Mouse (Mus musculus): ENCODE measurements around the gene Slfn8. TPM values are rescaled to one million over a fixed set of nuclear protein-coding genes. Genes with fewer than 3 reads are reported as not detected.
A peak's percentile ranks its signal among the peaks of the same experiment; 100 is the strongest.
"Not testable (repeated sequence)": the region's sequence is repeated elsewhere in the genome, so short reads cannot be mapped to it uniquely, and the experiment has no call there.

Gene Slfn8
- total RNA-seq, 2 experiments from 2014 or later = 0.34 to 0.39 TPM

- intact Hi-C loops (cut with DNase I) = no loop called here
- no peak for DNase-seq (ENCODE audit: low spot score in 2 of 2)
Measured at GRCm38 (mm10) chr11:83016093-83016492, 4.5 kb downstream of the Slfn8 start.

GRCm38 (mm10) chr11:83013356-83013755 lies 7.3 kb downstream of the Slfn8 start:
- intact Hi-C loops (cut with DNase I) = no loop called here
- DNase-seq (ENCODE audit: low spot score in 2 of 2) = no peak

- DNase-seq (ENCODE audit: low spot score in 2 of 2) = peak; percentile 19 to 22
- intact Hi-C loops (cut with DNase I) = no loop called here
Measured at GRCm38 (mm10) chr11:82991469-82992166, 29.0 kb downstream of the Slfn8 start, which contains the start of gene Slfn9. Gene Slfn9, minus strand, starts transcription at chr11:82991830.

- intact Hi-C loops (cut with DNase I); DNase-seq (ENCODE audit: low spot score in 2 of 2): not testable (repeated sequence)
Measured at GRCm38 (mm10) chr11:82990612-82991385, 29.8 kb downstream of the Slfn8 start.

- DNase-seq (ENCODE audit: low spot score in 2 of 2) = no peak
- intact Hi-C loops (cut with DNase I) = no loop called here
Measured at GRCm38 (mm10) chr11:82989357-82989756, 31.3 kb downstream of the Slfn8 start.

GRCm38 (mm10) chr11:82987621-82988020 lies 33.0 kb downstream of the Slfn8 start:
- intact Hi-C loops (cut with DNase I) = no loop called here
- DNase-seq (ENCODE audit: low spot score in 2 of 2) = no peak

DNA sequence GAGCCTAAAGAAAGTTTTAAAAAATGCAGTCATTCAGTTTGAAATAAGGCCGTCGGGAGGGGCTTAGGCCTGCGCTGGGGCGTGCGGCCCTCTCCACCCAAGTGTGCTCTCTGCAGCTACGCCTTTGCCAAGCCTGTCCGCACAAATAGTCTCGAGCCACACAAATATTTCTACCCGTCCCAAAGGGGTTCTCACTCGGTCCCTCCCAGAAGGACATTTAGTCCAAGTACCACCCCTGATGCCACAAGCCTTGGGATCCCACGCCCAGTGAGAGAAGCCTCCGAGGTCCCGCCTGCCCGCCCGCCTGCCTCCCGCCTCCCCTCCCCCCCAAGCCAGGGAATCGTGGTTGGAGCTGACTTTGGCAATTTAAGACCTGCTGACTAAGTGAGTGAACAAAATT lies 37.4 kb downstream of the Slfn8 start:
- no peak for DNase-seq (ENCODE audit: low spot score in 2 of 2)
- intact Hi-C loops (cut with DNase I) = no loop called here

GRCm38 (mm10) chr11:82982409-82982808 lies 38.2 kb downstream of the Slfn8 start:
- DNase-seq (ENCODE audit: low spot score in 2 of 2); intact Hi-C loops (cut with DNase I): not testable (repeated sequence)

DNA sequence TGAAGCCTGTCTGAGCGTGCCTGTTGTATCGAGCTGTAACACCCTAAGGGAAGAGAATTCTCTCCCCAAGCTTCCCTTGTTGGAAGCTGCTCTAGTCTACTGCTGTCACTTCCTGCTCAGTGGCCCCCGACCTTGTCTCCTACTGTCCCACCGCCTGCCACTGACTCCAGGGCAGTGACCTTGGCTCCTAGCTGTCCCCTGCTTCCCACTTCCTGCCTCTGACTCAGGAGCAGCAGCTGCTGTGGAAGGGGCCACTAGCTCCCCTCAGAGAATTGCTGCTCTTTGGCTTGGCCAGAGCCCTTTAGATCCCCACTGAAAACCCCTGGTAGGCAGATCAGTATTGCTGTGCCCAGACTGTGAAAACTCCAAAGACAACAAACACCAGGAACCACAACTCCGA lies 46.7 kb downstream of the Slfn8 start:
- intact Hi-C loops (cut with DNase I) = loop anchor here (5.0 kb wide), 1 partner anchor 73 kb away; no protein-coding TSS in a partner anchor
- DNase-seq (ENCODE audit: low spot score in 2 of 2) = no peak

- DNase-seq (ENCODE audit: low spot score in 2 of 2) = no peak
- intact Hi-C loops (cut with DNase I) = loop anchor here (5.0 kb wide), 1 partner anchor 76 kb away; no protein-coding TSS in a partner anchor
Measured at GRCm38 (mm10) chr11:82971590-82971974, 49.0 kb downstream of the Slfn8 start.

GRCm38 (mm10) chr11:82970712-82971589 lies 49.7 kb downstream of the Slfn8 start:
- intact Hi-C loops (cut with DNase I) = loop anchor here (5.0 kb wide), 1 partner anchor 76 kb away; no protein-coding TSS in a partner anchor
- no peak for DNase-seq (ENCODE audit: low spot score in 2 of 2)

GRCm38 (mm10) chr11:82962215-82962614 lies 58.4 kb downstream of the Slfn8 start:
- intact Hi-C loops (cut with DNase I) = no loop called here
- no peak for DNase-seq (ENCODE audit: low spot score in 2 of 2)

DNA sequence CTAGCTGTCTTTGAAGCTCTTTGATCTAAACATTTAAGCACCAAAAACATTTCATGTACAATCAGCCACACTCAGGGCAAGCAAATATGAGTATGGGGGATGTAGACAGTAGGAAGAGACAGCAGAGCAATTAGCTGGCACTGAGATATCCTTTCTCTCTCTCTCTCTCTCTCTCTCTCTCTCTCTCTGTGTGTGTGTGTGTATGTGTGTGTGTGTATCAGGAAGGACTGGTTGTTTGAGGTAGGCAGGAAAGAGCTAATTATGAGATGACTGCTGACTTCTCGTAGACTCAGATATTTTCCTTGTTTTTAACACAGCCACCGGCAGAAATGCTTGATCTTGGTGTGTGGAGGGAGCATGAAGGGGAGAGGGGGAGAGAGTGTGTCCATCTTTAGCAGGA lies 58.9 kb downstream of the Slfn8 start:
- DNase-seq (ENCODE audit: low spot score in 2 of 2) = no peak
- intact Hi-C loops (cut with DNase I) = no loop called here

GRCm38 (mm10) chr11:82959613-82960012 lies 61.0 kb downstream of the Slfn8 start:
- intact Hi-C loops (cut with DNase I) = loop anchor here (2.0 kb wide), 1 partner anchor 45 kb away; no protein-coding TSS in a partner anchor
- DNase-seq (ENCODE audit: low spot score in 2 of 2) = no peak

- intact Hi-C loops (cut with DNase I) = no loop called here
- DNase-seq (ENCODE audit: low spot score in 2 of 2) = no peak
Measured at GRCm38 (mm10) chr11:82956925-82957324, 63.7 kb downstream of the Slfn8 start.

DNA sequence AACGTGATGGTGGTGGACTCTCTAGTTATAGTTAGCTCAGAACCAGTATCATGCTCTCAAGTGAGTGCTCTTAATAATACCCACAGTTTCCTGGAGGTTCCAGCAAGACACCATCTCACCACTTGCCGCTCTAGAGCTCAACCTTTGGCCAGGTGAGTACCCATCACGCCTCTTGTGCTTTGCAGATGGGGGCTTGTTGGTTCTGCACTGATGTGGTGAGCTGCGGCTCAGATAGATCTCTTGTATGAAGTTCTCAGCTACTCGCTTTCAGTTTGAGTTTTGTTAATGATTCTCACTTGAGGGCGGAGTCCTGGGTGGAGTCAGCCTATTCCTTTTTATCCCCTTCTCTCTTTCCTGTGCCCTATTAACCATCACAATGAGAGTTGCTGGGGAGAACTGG lies 66.0 kb downstream of the Slfn8 start:
- intact Hi-C loops (cut with DNase I) = no loop called here
- DNase-seq (ENCODE audit: low spot score in 2 of 2) = no peak

DNA sequence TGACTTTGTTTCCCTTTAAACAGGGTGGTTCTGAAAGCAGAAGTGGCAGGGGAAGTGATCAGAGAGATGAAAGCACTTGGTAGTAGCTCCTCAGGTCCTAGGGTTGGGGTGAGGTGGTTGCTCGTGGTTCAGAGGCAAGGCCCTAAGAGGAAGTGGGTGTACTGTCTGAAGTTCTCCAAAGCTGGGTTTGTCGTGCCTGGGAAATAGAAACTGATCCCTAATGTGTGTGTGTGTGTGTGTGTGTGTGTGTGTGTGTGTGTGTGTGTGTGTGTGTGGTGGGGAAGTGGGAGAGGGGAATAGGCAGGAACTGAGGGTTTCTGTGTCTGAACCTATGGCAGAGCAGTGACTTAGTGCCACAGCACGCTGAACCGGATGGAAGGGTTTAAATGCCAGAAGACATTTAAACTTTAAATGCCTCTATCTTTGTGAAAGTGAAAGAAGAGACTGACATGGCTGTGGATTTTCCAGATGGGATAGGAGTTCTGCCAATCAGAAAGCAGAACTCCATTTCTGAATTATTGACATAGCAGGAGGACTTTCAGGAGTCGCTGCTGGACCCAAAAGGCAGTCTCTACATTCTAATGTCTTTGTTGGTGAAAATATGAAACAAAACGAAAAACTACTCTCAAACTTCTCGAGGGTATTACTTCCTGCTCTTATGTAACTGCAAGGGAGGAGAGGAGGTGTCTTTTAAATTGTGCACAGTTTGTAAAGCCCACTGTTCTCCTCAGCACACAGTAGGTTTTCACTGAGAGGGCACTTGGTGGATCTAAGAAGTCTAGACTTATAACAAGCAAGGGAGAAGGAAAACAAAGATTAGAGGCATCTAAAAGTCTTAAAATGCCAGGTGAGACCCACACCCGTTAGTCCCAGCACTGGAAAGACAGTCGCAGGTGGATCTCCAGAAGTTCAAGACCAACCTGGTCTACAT lies 67.7 kb downstream of the Slfn8 start:
- DNase-seq (ENCODE audit: low spot score in 2 of 2) = no peak
- intact Hi-C loops (cut with DNase I) = no loop called here

Measured in left cerebral cortex, postnatal 36 days (tissue).